ENCODE assay signal across 8 mouse cellular contexts in genomic region chr6:145250185-145250791, GRCm38 (mm10). TPM values are rescaled to one million over a fixed set of nuclear protein-coding genes. Genes with fewer than 3 reads are reported as not detected.
DNase-seq lines count a peak whose midpoint lies in the region; ATAC-seq lines count a peak whose summit lies in the region.

TSS of gene Kras (minus strand) at chr6:145250239.

- H3K9me3 ChIP-seq in megakaryocyte, embryonic 14.5 days, result no peaks in the 10 kb centered on the region

- peak; percentile 81 for ATAC-seq in common myeloid progenitor, adult 5-6 weeks (replicated peaks; ENCODE audit: low read depth, poor library complexity, severe bottlenecking)

- peak; percentile 97 for DNase-seq in ZHBTc4 (ENCODE audit: low read depth, low spot score)
- DNase-seq in gastrocnemius, adult 8-10 months (ENCODE audit: low spot score in 2 of 2), result peak; percentile 73 to 84
- peak; percentile 46 for DNase-seq in hindlimb bud, embryonic 11.5 days (ENCODE audit: extremely low spot score, low read depth, low spot score)
- DNase-seq in left cerebral cortex, adult 8-10 months (ENCODE audit: low spot score in 2 of 2), result peak; percentile 60 to 82
- DNase-seq in right cerebral cortex, postnatal 10 days (ENCODE audit: low spot score in 2 of 2), result peak; percentile 92 to 93
- DNase-seq in urinary bladder, postnatal 25 days (ENCODE audit: low spot score), result peak; percentile 94

- H3K36me3 ChIP-seq in megakaryocyte, embryonic 14.5 days (replicated peaks; ENCODE audit: low read length), result peaks cover 24% of the 10 kb centered on the region

- H3K4me3 ChIP-seq in megakaryocyte, embryonic 14.5 days (replicated peaks), result peak within 1 kb of the TSS; percentile 98

- H3K27me3 ChIP-seq in megakaryocyte, embryonic 14.5 days (replicated peaks), result no peaks in the 10 kb centered on the region

- H3K4me1 ChIP-seq in megakaryocyte, embryonic 14.5 days, result peaks cover 67% of the 10 kb centered on the region

RNA-seq across cellular contexts. Expression of gene Kras, which starts in this region (rescaled TPM):
- total RNA-seq in common myeloid progenitor, adult 5-6 weeks (2017), result 33.4 and 39.1 TPM in 2 replicates
- total RNA-seq in gastrocnemius, adult 8-10 months (2022), result 10 to 100 TPM; 11.7 to 23.7 (median 13.9) TPM
- total RNA-seq in left cerebral cortex, adult 8-10 months (2022), result 10 to 100 TPM; 70.6 to 83.1 (median 72.7) TPM
- 27.2 and 54.3 TPM in 2 replicates for polyA plus RNA-seq in megakaryocyte, embryonic 14.5 days (2012; ENCODE audit: insufficient read depth, low replicate concordance)

Comparison
In these comparisons a context has a peak if more than half of its experiments do, and no peak if none do; other contexts are left out.
1. Peak in every context shown above with its lines: DNase-seq, ATAC-seq and H3K4me3 ChIP-seq.
2. DNase-seq: peak in every context shown above with its lines; median percentile 97 in ZHBTc4; 94 in urinary bladder, postnatal 25 days; 92 in right cerebral cortex, postnatal 10 days; 78 in gastrocnemius, adult 8-10 months; 71 in left cerebral cortex, adult 8-10 months; 46 in hindlimb bud, embryonic 11.5 days.